Mouse (Mus musculus): ENCODE measurements around the gene Sv2a. TPM values are rescaled to one million over a fixed set of nuclear protein-coding genes. Genes with fewer than 3 reads are reported as not detected.
A peak's percentile ranks its signal among the peaks of the same experiment; 100 is the strongest.
"Not testable (repeated sequence)": the region's sequence is repeated elsewhere in the genome, so short reads cannot be mapped to it uniquely, and the experiment has no call there.

Gene Sv2a
- polyA plus RNA-seq, 1 experiment from 2014 or later: 14.1 TPM

GRCm38 (mm10) chr3:96171583-96172196, 9.3 kb upstream of the Sv2a start:
- Histone ChIP-seq H3K9ac (ENCODE audit: low read length) (peak overlapping the region; percentile 95), H3K36me3 (ENCODE audit: control insufficient read depth, insufficient read depth, low read length) (no peaks in the 10 kb centered on the region), H3K4me2 (ENCODE audit: low read depth) (peak overlapping the region; percentile 94), H3K4me3 (ENCODE audit: low read depth, low read length) (peak overlapping the region; percentile 94), H3K27me3 (ENCODE audit: control insufficient read depth, insufficient read depth, low read length) (no peaks in the 10 kb centered on the region), H3K4me1 (ENCODE audit: control insufficient read depth, insufficient read depth, low read length) (peaks cover 12% of the 10 kb centered on the region), H3K27ac (ENCODE audit: low read depth, low read length) (peak overlapping the region; percentile 97), H3K9me3 (ENCODE audit: control insufficient read depth, low read length) (no peaks in the 10 kb centered on the region)
- no peak for ATAC-seq (ENCODE audit: insufficient read depth, low FRiP score, low TSS enrichment)
- 25% methylated on average over 18 of the region's 18 CpGs for WGBS
- no peak for DNase-seq (ENCODE audit: low spot score)

GRCm38 (mm10) chr3:96172197-96173178, 8.5 kb upstream of the Sv2a start, which contains the start of gene Sf3b4:
Gene Sf3b4, plus strand, starts transcription at chr3:96172332.
- Histone ChIP-seq H3K9ac (ENCODE audit: low read length) (peak within 1 kb of the TSS; percentile 95), H3K9me3 (ENCODE audit: control insufficient read depth, low read length) (no peaks in the 10 kb centered on the region), H3K27me3 (ENCODE audit: control insufficient read depth, insufficient read depth, low read length) (no peaks in the 10 kb centered on the region), H3K27ac (ENCODE audit: low read depth, low read length) (peak within 1 kb of the TSS; percentile 97), H3K36me3 (ENCODE audit: control insufficient read depth, insufficient read depth, low read length) (peaks cover 1% of the 10 kb centered on the region), H3K4me2 (ENCODE audit: low read depth) (peak within 1 kb of the TSS; percentile 94), H3K4me3 (ENCODE audit: low read depth, low read length) (peak within 1 kb of the TSS; percentile 94), H3K4me1 (ENCODE audit: control insufficient read depth, insufficient read depth, low read length) (peaks cover 12% of the 10 kb centered on the region)
- peak; percentile 94 for DNase-seq (ENCODE audit: low spot score)
- ATAC-seq (ENCODE audit: insufficient read depth, low FRiP score, low TSS enrichment): peak; percentile 90
- WGBS: under 1% methylated on average over 56 of the region's 58 CpGs

- Histone ChIP-seq H3K36me3 (ENCODE audit: control insufficient read depth, insufficient read depth, low read length) (peaks cover 2% of the 10 kb centered on the region), H3K27ac (ENCODE audit: low read depth, low read length) (no peak overlapping the region)
- no peak for ATAC-seq (ENCODE audit: insufficient read depth, low FRiP score, low TSS enrichment)
Observed at GRCm38 (mm10) chr3:96173185-96173584, 7.8 kb upstream of the Sv2a start.

GRCm38 (mm10) chr3:96174042-96174441, 6.9 kb upstream of the Sv2a start:
- DNase-seq (ENCODE audit: low spot score); H3K27ac ChIP-seq (ENCODE audit: low read depth, low read length); ATAC-seq (ENCODE audit: insufficient read depth, low FRiP score, low TSS enrichment); H3K4me3 ChIP-seq (ENCODE audit: low read depth, low read length); H3K9me3 ChIP-seq (ENCODE audit: control insufficient read depth, low read length); H3K9ac ChIP-seq (ENCODE audit: low read length); H3K4me2 ChIP-seq (ENCODE audit: low read depth); H3K36me3 ChIP-seq (ENCODE audit: control insufficient read depth, insufficient read depth, low read length); H3K27me3 ChIP-seq (ENCODE audit: control insufficient read depth, insufficient read depth, low read length): not testable (repeated sequence)
- peaks cover 12% of the 10 kb centered on the region for H3K4me1 ChIP-seq (ENCODE audit: control insufficient read depth, insufficient read depth, low read length)
- 93% methylated on average over 4 of the region's 4 CpGs for WGBS

More at GRCm38 (mm10) chr3:96173185-96173584, 7.8 kb upstream of the Sv2a start:
- Histone ChIP-seq H3K4me1 (ENCODE audit: control insufficient read depth, insufficient read depth, low read length) (peaks cover 12% of the 10 kb centered on the region), H3K4me3 (ENCODE audit: low read depth, low read length) (peak overlapping the region; percentile 94), H3K9me3 (ENCODE audit: control insufficient read depth, low read length) (no peaks in the 10 kb centered on the region), H3K4me2 (ENCODE audit: low read depth) (peak overlapping the region; percentile 94), H3K27me3 (ENCODE audit: control insufficient read depth, insufficient read depth, low read length) (no peaks in the 10 kb centered on the region), H3K9ac (ENCODE audit: low read length) (peak overlapping the region; percentile 95)
- no peak for DNase-seq (ENCODE audit: low spot score)
- 41% methylated on average over 7 of the region's 7 CpGs for WGBS

DNA sequence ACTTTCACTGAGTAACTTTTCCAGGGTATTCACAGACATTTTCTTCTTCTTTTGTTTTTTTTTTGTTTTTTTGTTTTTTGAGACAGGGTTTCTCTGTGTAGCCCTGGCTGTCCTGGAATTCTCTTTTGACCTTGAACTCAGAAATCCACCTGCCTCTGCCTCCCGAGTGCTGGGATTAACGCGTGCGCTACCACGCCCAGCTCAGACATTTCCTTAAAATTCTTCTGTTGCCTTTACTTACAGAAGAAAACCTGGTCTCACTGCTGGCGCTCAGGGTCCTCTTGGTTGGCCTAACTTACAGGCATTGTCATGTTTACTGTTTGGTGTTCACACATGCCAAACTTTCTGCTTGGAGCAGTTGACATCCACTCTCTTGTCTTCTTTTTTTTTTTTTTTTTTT, 5.7 kb upstream of the Sv2a start:
- Histone ChIP-seq H3K4me2 (ENCODE audit: low read depth) (no peak overlapping the region), H3K4me1 (ENCODE audit: control insufficient read depth, insufficient read depth, low read length) (peaks cover 12% of the 10 kb centered on the region), H3K9me3 (ENCODE audit: control insufficient read depth, low read length) (no peaks in the 10 kb centered on the region), H3K9ac (ENCODE audit: low read length) (no peak overlapping the region), H3K27ac (ENCODE audit: low read depth, low read length) (no peak overlapping the region), H3K27me3 (ENCODE audit: control insufficient read depth, insufficient read depth, low read length) (no peaks in the 10 kb centered on the region), H3K4me3 (ENCODE audit: low read depth, low read length) (no peak overlapping the region), H3K36me3 (ENCODE audit: control insufficient read depth, insufficient read depth, low read length) (peaks cover 2% of the 10 kb centered on the region)
- 97% methylated on average over 6 of the region's 6 CpGs for WGBS
- DNase-seq (ENCODE audit: low spot score) (no peak), ATAC-seq (ENCODE audit: insufficient read depth, low FRiP score, low TSS enrichment) (no peak)

DNA sequence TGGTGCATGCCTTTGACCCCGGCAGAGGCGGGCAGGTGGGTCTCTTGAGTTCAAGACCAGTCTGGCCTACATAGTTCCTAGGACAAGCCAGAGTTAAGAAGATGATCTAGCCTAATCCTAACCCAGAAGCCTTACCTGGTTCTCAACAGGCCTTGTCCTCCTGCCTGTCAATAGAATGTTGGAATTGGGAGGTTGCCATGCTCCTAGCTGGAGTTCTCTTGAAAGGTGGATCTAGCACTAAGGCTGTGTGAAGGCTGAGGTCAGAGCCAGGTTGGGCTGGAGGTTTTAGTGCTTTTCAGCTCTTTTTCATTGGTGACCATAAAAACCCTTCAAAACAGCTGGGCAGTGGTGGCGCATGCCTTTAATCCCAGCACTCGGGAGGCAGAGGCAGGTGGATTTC, 2.5 kb upstream of the Sv2a start:
- Histone ChIP-seq H3K4me2 (ENCODE audit: low read depth) (no peak overlapping the region), H3K36me3 (ENCODE audit: control insufficient read depth, insufficient read depth, low read length) (peaks cover 2% of the 10 kb centered on the region), H3K9ac (ENCODE audit: low read length) (no peak overlapping the region), H3K4me1 (ENCODE audit: control insufficient read depth, insufficient read depth, low read length) (peaks cover 7% of the 10 kb centered on the region; the same call in 1 of the 2 replicates), H3K27me3 (ENCODE audit: control insufficient read depth, insufficient read depth, low read length) (no peaks in the 10 kb centered on the region), H3K27ac (ENCODE audit: low read depth, low read length) (no peak overlapping the region), H3K9me3 (ENCODE audit: control insufficient read depth, low read length) (no peaks in the 10 kb centered on the region), H3K4me3 (ENCODE audit: low read depth, low read length) (no peak overlapping the region)
- no peak for ATAC-seq (ENCODE audit: insufficient read depth, low FRiP score, low TSS enrichment)
- DNase-seq (ENCODE audit: low spot score): no peak
- 93% methylated on average over 4 of the region's 4 CpGs for WGBS

DNA sequence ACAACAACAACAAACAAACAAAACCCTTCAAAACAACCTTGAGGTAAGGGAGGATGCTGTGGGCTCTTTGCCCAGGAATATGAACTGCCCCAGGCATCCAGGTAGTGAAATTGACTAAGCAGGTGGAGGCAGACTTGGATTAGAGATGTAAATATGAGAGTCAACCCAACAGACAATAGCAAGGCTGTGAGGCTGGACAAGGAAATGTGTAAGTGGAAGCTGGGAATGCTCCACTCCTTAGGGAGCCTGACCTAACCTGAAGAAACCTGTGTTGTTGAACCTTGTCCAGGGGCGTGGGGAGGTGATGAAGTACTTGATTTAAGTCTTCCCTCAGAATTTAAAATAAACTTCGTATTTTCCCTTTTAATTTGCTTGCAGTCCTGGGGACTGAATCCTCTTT, 2.0 kb upstream of the Sv2a start:
- Histone ChIP-seq H3K4me3 (ENCODE audit: low read depth, low read length) (no peak overlapping the region), H3K27ac (ENCODE audit: low read depth, low read length) (no peak overlapping the region), H3K9me3 (ENCODE audit: control insufficient read depth, low read length) (no peaks in the 10 kb centered on the region), H3K4me1 (ENCODE audit: control insufficient read depth, insufficient read depth, low read length) (peaks cover 6% of the 10 kb centered on the region; the same call in 1 of the 2 replicates), H3K36me3 (ENCODE audit: control insufficient read depth, insufficient read depth, low read length) (peaks cover 2% of the 10 kb centered on the region), H3K9ac (ENCODE audit: low read length) (no peak overlapping the region), H3K4me2 (ENCODE audit: low read depth) (no peak overlapping the region), H3K27me3 (ENCODE audit: control insufficient read depth, insufficient read depth, low read length) (no peaks in the 10 kb centered on the region)
- 85% methylated on average over 2 of the region's 2 CpGs for whole genome bisulfite sequencing
- DNase-seq (ENCODE audit: low spot score) (no peak), ATAC-seq (ENCODE audit: insufficient read depth, low FRiP score, low TSS enrichment) (no peak)

- H3K4me2 ChIP-seq (ENCODE audit: low read depth): no peak overlapping the region
- no peaks in the 10 kb centered on the region for H3K27me3 ChIP-seq (ENCODE audit: control insufficient read depth, insufficient read depth, low read length)
- DNase-seq (ENCODE audit: low spot score) (no peak), ATAC-seq (ENCODE audit: insufficient read depth, low FRiP score, low TSS enrichment) (no peak)
- peaks cover 2% of the 10 kb centered on the region for H3K36me3 ChIP-seq (ENCODE audit: control insufficient read depth, insufficient read depth, low read length)
- H3K4me3 ChIP-seq (ENCODE audit: low read depth, low read length): no peak overlapping the region
- H3K27ac ChIP-seq (ENCODE audit: low read depth, low read length): no peak overlapping the region
- H3K4me1 ChIP-seq (ENCODE audit: control insufficient read depth, insufficient read depth, low read length): 0 out of 2 replicates have a peak, but pooled peaks cover 3% of the 10 kb centered on the region
- no peaks in the 10 kb centered on the region for H3K9me3 ChIP-seq (ENCODE audit: control insufficient read depth, low read length)
- WGBS: 68% methylated on average over 4 of the region's 4 CpGs
- H3K9ac ChIP-seq (ENCODE audit: low read length): no peak overlapping the region
Observed at GRCm38 (mm10) chr3:96179531-96179930, 1.4 kb upstream of the Sv2a start.

Data from neural tube, embryonic 11.5 days (tissue).